Mouse (Mus musculus) B cell, adult 2 months (primary cell): ENCODE data around the gene Gm12830.

ENCODE experiments used
- DNase-seq, 2 experiments: peaks; one replicate each; pipeline ENCODE4 v3.0.0; 2022

Gm12830 gene

GRCm38 (mm10) chr4:114845622-114846021 is 24.1 kb downstream of the Gm12830 start:
- DNase-seq: no peak

- no peak for DNase-seq
Measured at GRCm38 (mm10) chr4:114846723-114847122, 25.2 kb downstream of the Gm12830 start.

GRCm38 (mm10) chr4:114853968-114854367 is 32.4 kb downstream of the Gm12830 start:
- no peak for DNase-seq

GRCm38 (mm10) chr4:114858426-114858825 is 36.9 kb downstream of the Gm12830 start:
- no peak for DNase-seq

- no peak for DNase-seq
Measured at GRCm38 (mm10) chr4:114863166-114863565, 41.6 kb downstream of the Gm12830 start.

- no peak for DNase-seq
Measured at GRCm38 (mm10) chr4:114869765-114870490, 48.4 kb downstream of the Gm12830 start.

GRCm38 (mm10) chr4:114876441-114876972 is 55.0 kb downstream of the Gm12830 start:
- no peak for DNase-seq

- no peak for DNase-seq
Measured at GRCm38 (mm10) chr4:114882232-114882631, 60.7 kb downstream of the Gm12830 start.

GRCm38 (mm10) chr4:114897853-114898252 is 76.3 kb downstream of the Gm12830 start:
- DNase-seq: peak; percentile 54

- DNase-seq: peak; percentile 30
Measured at GRCm38 (mm10) chr4:114899885-114900284, 78.4 kb downstream of the Gm12830 start.

GRCm38 (mm10) chr4:114900866-114901642 is 79.5 kb downstream of the Gm12830 start:
- peak in 1 of 2 experiments; percentile 34 for DNase-seq

- peak in 1 of 2 experiments; percentile 47 for DNase-seq
Measured at GRCm38 (mm10) chr4:114901643-114902351, 80.3 kb downstream of the Gm12830 start.

GRCm38 (mm10) chr4:114902641-114903421 is 81.3 kb downstream of the Gm12830 start:
- DNase-seq: peak in 1 of 2 experiments; percentile 35

- DNase-seq: peak in 1 of 2 experiments; percentile 28
Measured at GRCm38 (mm10) chr4:114903422-114903782, 81.9 kb downstream of the Gm12830 start.

- no peak for DNase-seq
Measured at GRCm38 (mm10) chr4:114905501-114905900, 84.0 kb downstream of the Gm12830 start.
